Mouse (Mus musculus) left cerebral cortex, adult 18-20 months (tissue): ENCODE data around the gene Olfr958. TPM values are rescaled to one million over a fixed set of nuclear protein-coding genes. Genes with fewer than 3 reads are reported as not detected.

Experiments
- DNase-seq, 2 experiments: peaks; one replicate each; pipeline ENCODE4 v3.0.0; 2021 to 2022; ENCODE audit warnings: low spot score in 2 of 2, mixed read lengths in 1 of 2
- long read RNA-seq, 2 experiments: library from polyadenylated mRNA; stranded (forward); transcript quantifications; one replicate each; pipeline ENCODE4 v2.0.0; 2021
- total RNA-seq, 2 experiments: library from RNA; stranded (reverse); gene quantifications; 2 replicates each; pipeline ENCODE4 v1.2.3; 2021

Olfr958 gene
- not detected for total RNA-seq
- long read RNA-seq, experiment 1, result 0 reads
- long read RNA-seq, experiment 2, result 0 reads

GRCm38 (mm10) chr9:39553946-39554345 lies at the start of gene Olfr958:
Gene Olfr958, minus strand, starts transcription at chr9:39554054.
- DNase-seq, result no peak

GRCm38 (mm10) chr9:39603333-39603845 lies 49.5 kb upstream of the Olfr958 start:
- DNase-seq, result no peak

GRCm38 (mm10) chr9:39602536-39603332 lies 48.9 kb upstream of the Olfr958 start:
- peak; percentile 9 to 23 for DNase-seq

GRCm38 (mm10) chr9:39577050-39577449 lies 23.2 kb upstream of the Olfr958 start:
- no peak for DNase-seq

GRCm38 (mm10) chr9:39575469-39575868 lies 21.6 kb upstream of the Olfr958 start, which contains the start of gene Olfr959:
Gene Olfr959, minus strand, starts transcription at chr9:39575569.
- DNase-seq, result no peak

- DNase-seq, result no peak
Observed at GRCm38 (mm10) chr9:39558349-39558647, 4.4 kb upstream of the Olfr958 start.

- DNase-seq, result peak in 1 of 2 experiments; percentile 10
Observed at GRCm38 (mm10) chr9:39557529-39558348, 3.9 kb upstream of the Olfr958 start.

GRCm38 (mm10) chr9:39550806-39551205 lies 3.0 kb downstream of the Olfr958 start:
- no peak for DNase-seq

GRCm38 (mm10) chr9:39523616-39524285 lies 30.1 kb downstream of the Olfr958 start:
- no peak for DNase-seq

GRCm38 (mm10) chr9:39518595-39518994 lies 35.3 kb downstream of the Olfr958 start:
- DNase-seq, result no peak

GRCm38 (mm10) chr9:39515531-39515930 lies 38.3 kb downstream of the Olfr958 start, which contains the start of gene Olfr957:
Gene Olfr957, minus strand, starts transcription at chr9:39515809.
- DNase-seq, result no peak

GRCm38 (mm10) chr9:39509412-39509811 lies 44.4 kb downstream of the Olfr958 start:
- DNase-seq, result no peak

GRCm38 (mm10) chr9:39508998-39509397 lies 44.9 kb downstream of the Olfr958 start:
- peak; percentile 49 to 74 for DNase-seq

Other genes with a start within 250 kb of the Olfr958 start
- gene Olfr948, start 228.0 kb downstream of the Olfr958 start, total RNA-seq, result not detected
- gene Olfr951, start 166.6 kb downstream of the Olfr958 start, total RNA-seq, result not detected
- gene Olfr952, start 126.9 kb downstream of the Olfr958 start, total RNA-seq, result not detected
- not detected for gene Olfr954, start 97.4 kb downstream of the Olfr958 start, total RNA-seq
- gene Olfr955, start 82.1 kb downstream of the Olfr958 start, total RNA-seq, result not detected
- gene Olfr44, start 60.1 kb downstream of the Olfr958 start, total RNA-seq, result not detected
- not detected for gene Olfr957, start 38.2 kb downstream of the Olfr958 start, total RNA-seq
- not detected for gene Olfr959, start 21.5 kb upstream of the Olfr958 start, total RNA-seq
- gene AW551984, start 50.3 kb upstream of the Olfr958 start, total RNA-seq, result 1 to 10 TPM; 3.9 to 6.2 TPM
- not detected for gene Olfr148, start 56.6 kb upstream of the Olfr958 start, total RNA-seq
- gene Olfr960, start 67.3 kb upstream of the Olfr958 start, total RNA-seq, result not detected
- not detected for gene Olfr961, start 91.0 kb upstream of the Olfr958 start, total RNA-seq
- not detected for gene Olfr963, start 113.2 kb upstream of the Olfr958 start, total RNA-seq
- not detected for gene Olfr149, start 153.1 kb upstream of the Olfr958 start, total RNA-seq
- gene Olfr965, start 157.3 kb upstream of the Olfr958 start, total RNA-seq, result not detected
- not detected for gene Olfr150, start 176.9 kb upstream of the Olfr958 start, total RNA-seq
- gene Olfr967, start 192.2 kb upstream of the Olfr958 start, total RNA-seq, result not detected
- not detected for gene Olfr968, start 229.2 kb upstream of the Olfr958 start, total RNA-seq
- gene Olfr969, start 236.9 kb upstream of the Olfr958 start, total RNA-seq, result not detected